Mouse (Mus musculus) CH12.LX (cell line): ENCODE measurements around the gene Gpr84. TPM values are rescaled to one million over a fixed set of nuclear protein-coding genes. Genes with fewer than 3 reads are reported as not detected.

ENCODE experiments used
- DNase-seq: peaks from one replicate; pipeline ENCODE4 v3.0.0-alpha.2; 2013; ENCODE audit errors: extremely low read depth
- H3K27ac ChIP-seq: 2 replicates; pipeline ENCODE4 v1.5.1; 2012; ENCODE audit warnings: low read depth, mild to moderate bottlenecking, control low read depth, moderate library complexity; ENCODE audit not compliant: insufficient read depth
- H3K27me3 ChIP-seq: replicated peaks from 2 replicates; pipeline ENCODE3; 2012; ENCODE audit warnings: inconsistent platforms
- H3K36me3 ChIP-seq, 2 experiments: replicated peaks in 1 of 2; 2 replicates each; pipeline versions ENCODE3 to v1.6.1; 2012; ENCODE audit warnings: inconsistent platforms in 1 of 2, low read length in 1 of 2, mild to moderate bottlenecking in 1 of 2, mixed read lengths in 1 of 2, moderate library complexity in 1 of 2; ENCODE audit not compliant: control insufficient read depth in 1 of 2, insufficient read depth in 1 of 2
- H3K4me1 ChIP-seq, 2 experiments: 2 replicates each; pipeline ENCODE4 v1.6.1; 2012; ENCODE audit warnings: inconsistent platforms in 1 of 2, moderate library complexity in 1 of 2; ENCODE audit not compliant: insufficient read depth in 2 of 2, control insufficient read depth in 1 of 2
- H3K4me2 ChIP-seq: 2 replicates; pipeline ENCODE4 v1.6.1; 2012; ENCODE audit warnings: low read depth, mild to moderate bottlenecking, control low read depth; ENCODE audit not compliant: poor library complexity, insufficient read depth, severe bottlenecking
- H3K4me3 ChIP-seq, 3 experiments: fragments of 150-350 bp in 1 of 3; sonication (generic) in 1 of 3; replicated peaks in 1 of 3; 2 replicates each; pipeline versions ENCODE3 to v1.5.1; 2011 to 2012; ENCODE audit warnings: low read depth in 2 of 3, low read length in 2 of 3, mild to moderate bottlenecking in 2 of 3, moderate library complexity in 2 of 3, control low read depth in 1 of 3, improper control_type of control experiment in 1 of 3, inconsistent platforms in 1 of 3, mixed read lengths in 1 of 3; ENCODE audit not compliant: poor library complexity in 1 of 3
- H3K79me2 ChIP-seq: replicated peaks from 2 replicates; pipeline ENCODE4 v1.6.1; 2012; ENCODE audit warnings: mild to moderate bottlenecking, moderate library complexity; ENCODE audit not compliant: control insufficient read depth, poor library complexity, insufficient read depth, severe bottlenecking; ENCODE audit errors: extremely low read depth
- H3K9ac ChIP-seq: 2 replicates; pipeline ENCODE4 v1.6.1; 2012; ENCODE audit warnings: low read depth, mild to moderate bottlenecking, control low read depth, moderate library complexity; ENCODE audit not compliant: insufficient read depth
- H3K9me3 ChIP-seq: replicated peaks from 2 replicates; pipeline ENCODE3; 2012; ENCODE audit warnings: low read length, inconsistent platforms, mixed read lengths
- CHD1 ChIP-seq: IDR thresholded peaks from 2 replicates; pipeline ENCODE4 v1.6.1; 2012; ENCODE audit warnings: low read depth, low read length, improper control_type of control experiment, inconsistent platforms
- CHD2 ChIP-seq: IDR thresholded peaks from 2 replicates; pipeline ENCODE4 v1.6.1; 2011; ENCODE audit warnings: low read length, improper control_type of control experiment
- CTCF ChIP-seq, 2 experiments: IDR thresholded peaks in 1 of 2; conservative IDR thresholded peaks in 1 of 2; 2 replicates each; pipeline ENCODE4 v1.5.1; 2011 to 2012; ENCODE audit warnings: low read depth in 2 of 2, low read length in 2 of 2, improper control_type of control experiment in 1 of 2, inconsistent platforms in 1 of 2, mild to moderate bottlenecking in 1 of 2, moderate library complexity in 1 of 2
- ETS1 ChIP-seq: conservative IDR thresholded peaks from 2 replicates; pipeline ENCODE4 v1.6.1; 2012; ENCODE audit warnings: low read depth, mild to moderate bottlenecking, inconsistent platforms, low read length, improper control_type of control experiment, moderate library complexity
- IRF4 ChIP-seq: IDR thresholded peaks from 2 replicates; pipeline ENCODE4 v1.6.1; 2014; ENCODE audit warnings: low read depth, mild to moderate bottlenecking, inconsistent platforms, low read length, improper control_type of control experiment
- JUND ChIP-seq: conservative IDR thresholded peaks from 2 replicates; pipeline ENCODE4 v1.6.1; 2011; ENCODE audit warnings: low read depth, low read length, improper control_type of control experiment
- MAZ ChIP-seq: IDR thresholded peaks from 2 replicates; pipeline ENCODE4 v1.6.1; 2012; ENCODE audit warnings: low read depth, mild to moderate bottlenecking, inconsistent platforms, low read length, improper control_type of control experiment, moderate library complexity
- MYC ChIP-seq: IDR thresholded peaks from 2 replicates; pipeline ENCODE4 v1.6.1; 2011; ENCODE audit warnings: low read depth, mild to moderate bottlenecking, improper control_type of control experiment, low read length
- NRF1 ChIP-seq: IDR thresholded peaks from 2 replicates; pipeline ENCODE4 v1.6.1; 2014; ENCODE audit warnings: low read depth, mild to moderate bottlenecking, inconsistent platforms, low read length, improper control_type of control experiment, moderate library complexity
- POLR2A ChIP-seq: IDR thresholded peaks from 2 replicates; pipeline ENCODE4 v1.6.1; 2011; ENCODE audit warnings: low read depth, mild to moderate bottlenecking, improper control_type of control experiment, low read length
- POLR2AphosphoS2 ChIP-seq: IDR thresholded peaks from 2 replicates; pipeline ENCODE4 v1.6.1; 2011; ENCODE audit warnings: low read depth, low read length, improper control_type of control experiment
- RAD21 ChIP-seq: IDR thresholded peaks from 2 replicates; pipeline ENCODE4 v1.6.1; 2011; ENCODE audit warnings: low read depth, mild to moderate bottlenecking, low read length, improper control_type of control experiment, moderate library complexity
- SMC3 ChIP-seq: IDR thresholded peaks from 2 replicates; pipeline ENCODE4 v1.6.1; 2011; ENCODE audit warnings: low read depth, low read length, improper control_type of control experiment
- TBP ChIP-seq: conservative IDR thresholded peaks from 2 replicates; pipeline ENCODE4 v1.6.1; 2011; ENCODE audit warnings: low read depth, low read length, improper control_type of control experiment
- UBTF ChIP-seq: IDR thresholded peaks from 2 replicates; pipeline ENCODE4 v1.6.1; 2012; ENCODE audit warnings: low read depth, mild to moderate bottlenecking, inconsistent platforms, low read length, improper control_type of control experiment, moderate library complexity
- ZMIZ1 ChIP-seq: IDR thresholded peaks from 2 replicates; pipeline ENCODE4 v1.6.1; 2012; ENCODE audit warnings: low read depth, mild to moderate bottlenecking, inconsistent platforms, low read length, improper control_type of control experiment
- ZNF384 ChIP-seq: IDR thresholded peaks from 2 replicates; pipeline ENCODE4 v1.6.1; 2012; ENCODE audit warnings: low read depth, low read length, improper control_type of control experiment, inconsistent platforms
- dilution Hi-C: fragments of 300-500 bp; cut with MboI; formaldehyde crosslinking; loops from 2 replicates; pipeline ENCODE4 v1.14.3; 2020; ENCODE audit warnings: low sequenced_read_pairs; ENCODE audit not compliant: extremely low pct_unique_long_range_greater_than_20kb, extremely low pct_ligation_motif_present
- in situ Hi-C: fragments of 300-500 bp; cut with MboI; formaldehyde crosslinking; loops from 3 replicates; pipeline ENCODE4 v1.14.3; 2019; ENCODE audit warnings: low sequenced_read_pairs, low pct_ligation_motif_present, low pct_unique_long_range_greater_than_20kb, mixed read lengths
- polyA plus RNA-seq: library from polyadenylated mRNA; unstranded; fragments of >175 nt; gene quantifications from 2 replicates; pipeline ENCODE4 v1.2.1, GENCODE M21; 2012; ENCODE audit warnings: low read depth; ENCODE audit not compliant: insufficient read length
- total RNA-seq, 2 experiments: library from RNA; depleted of rRNA; stranded (reverse); fragments of 300-350 nt in 1 of 2; fragments of >200 nt in 1 of 2; gene quantifications; 2 replicates each; pipeline ENCODE4 v1.2.3; 2012 to 2014

Gene Gpr84
- total and polyA plus RNA-seq, 3 experiments = 0.42 to 1.4 (median 0.66) TPM

DNA sequence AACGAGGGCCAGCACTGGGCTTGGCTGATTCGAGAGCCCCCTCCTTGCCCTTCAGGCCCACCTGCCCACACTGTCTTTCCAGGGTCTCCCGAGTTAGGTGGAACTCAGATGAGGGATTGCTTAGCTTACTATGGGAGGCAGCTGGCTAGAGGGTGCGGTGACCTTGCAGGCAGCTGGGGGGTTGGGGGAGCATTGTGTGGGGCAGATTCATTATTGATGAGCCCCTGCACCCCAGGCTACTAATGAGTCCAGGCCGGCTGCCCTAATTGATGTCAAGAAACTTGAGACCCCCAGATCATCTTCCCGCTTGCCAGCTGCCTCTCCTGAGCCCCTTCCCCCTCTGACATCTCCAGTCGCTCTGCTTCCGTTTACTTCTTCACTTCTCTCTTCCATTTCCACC lies 31.1 kb upstream of the Gpr84 start:
- H3K9ac ChIP-seq = no peak overlapping the region
- in situ Hi-C loops (no loop called here), dilution Hi-C loops (no loop called here)
- no peak overlapping the region for H3K27ac ChIP-seq
- H3K27me3 ChIP-seq = peaks cover 8% of the 10 kb centered on the region
- peaks cover 11 to 41% of the 10 kb centered on the region in 2 experiments; a peak in 3 of 4 replicates for H3K4me1 ChIP-seq
- peaks cover 0 to 5% of the 10 kb centered on the region in 2 experiments for H3K36me3 ChIP-seq
- H3K79me2 ChIP-seq = no peaks in the 10 kb centered on the region
- H3K4me3 ChIP-seq = no peak overlapping the region
- no peaks in the 10 kb centered on the region for H3K9me3 ChIP-seq
- DNase-seq = no peak
- TF ChIP-seq RAD21 (no peak), TBP (no peak), POLR2A (no peak), POLR2AphosphoS2 (no peak), JUND (no peak), NRF1 (no peak), ZMIZ1 (no peak), ETS1 (no peak), MYC (no peak)
- TF ChIP-seq, all 38 proteins: peak for 0
- no peak overlapping the region for H3K4me2 ChIP-seq

DNA sequence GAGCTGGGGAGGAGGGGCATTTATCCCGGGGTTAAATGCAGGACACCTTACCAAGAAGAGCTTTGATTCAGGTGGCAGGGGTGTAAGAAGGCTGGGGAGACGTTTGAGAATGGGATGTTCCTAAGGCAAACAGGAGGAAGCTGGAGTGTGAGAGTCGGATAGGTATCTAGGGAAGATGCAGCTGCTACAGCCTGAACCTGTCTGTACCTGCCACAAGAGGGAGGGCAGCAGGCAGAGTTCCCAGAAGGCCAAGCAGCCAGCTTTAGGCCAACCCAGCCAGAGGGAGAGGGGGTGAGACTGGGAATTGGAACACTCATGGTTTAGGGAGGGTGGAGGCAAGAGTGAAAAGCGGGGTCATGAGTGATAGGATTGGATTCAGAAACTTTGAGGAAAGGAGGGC lies 30.4 kb upstream of the Gpr84 start:
- no peak for DNase-seq
- Histone ChIP-seq H3K9me3 (no peaks in the 10 kb centered on the region), H3K4me1 (peaks cover 11 to 47% of the 10 kb centered on the region in 2 experiments; a peak in 3 of 4 replicates), H3K4me2 (0 out of 2 replicates have a peak overlapping the region, but pooled peaks have one; percentile 84)
- in situ Hi-C loops = no loop called here
- TF ChIP-seq ZNF384 (no peak), RAD21 (no peak), CTCF (conservative IDR thresholded peaks at IDR 0.05 in 1 of 2, IDR thresholded peaks at IDR 0.05 in 1 of 2; ENCODE audit: low read depth in 2 of 2, low read length in 2 of 2) (peak in 1 of 2 experiments; percentile 40; a peak in 2 of 4 replicates), CHD1 (no peak), CHD2 (no peak), NRF1 (no peak), SMC3 (no peak)
- TF ChIP-seq, all 38 proteins: peak for 1
- dilution Hi-C loops = no loop called here
- Histone ChIP-seq H3K27ac (no peak overlapping the region), H3K4me3 (no peak overlapping the region), H3K27me3 (peaks cover 8% of the 10 kb centered on the region), H3K36me3 (peaks cover 0 to 3% of the 10 kb centered on the region in 2 experiments), H3K79me2 (no peaks in the 10 kb centered on the region), H3K9ac (no peak overlapping the region)

DNA sequence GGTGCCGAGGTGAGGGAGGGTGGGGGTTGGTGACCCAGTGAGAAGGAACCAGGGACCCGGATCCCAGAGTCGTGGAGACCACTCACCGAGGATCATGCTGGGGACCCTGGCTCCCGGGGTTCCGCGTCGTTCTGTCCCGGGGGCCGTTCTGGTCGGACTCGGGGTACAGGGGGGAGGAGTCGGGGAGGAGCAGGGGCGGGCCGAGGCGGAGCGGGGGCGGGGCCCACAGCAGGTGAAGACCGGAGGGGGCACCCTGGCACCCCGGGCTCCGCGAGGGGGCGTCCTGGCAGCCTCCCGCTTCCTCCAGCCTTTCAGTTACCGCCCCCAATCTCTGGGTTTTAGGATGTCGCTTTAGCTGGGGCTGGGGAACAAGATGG lies 29.5 kb upstream of the Gpr84 start, which contains the start of gene Zfp385a:
Gene Zfp385a, minus strand, starts transcription at position 133 of the 377 bp plus-strand sequence.
- no peak for DNase-seq
- no peak within 1 kb of the TSS for H3K27ac ChIP-seq
- H3K4me2 ChIP-seq = peak within 1 kb of the TSS; percentile 84
- no peaks in the 10 kb centered on the region for H3K79me2 ChIP-seq
- peak within 1 kb of the TSS; percentile 19; the same call in 1 of the 2 replicates for H3K9ac ChIP-seq
- H3K36me3 ChIP-seq = peaks cover 0 to 2% of the 10 kb centered on the region in 2 experiments
- H3K9me3 ChIP-seq = no peaks in the 10 kb centered on the region
- H3K4me1 ChIP-seq = peaks cover 13 to 55% of the 10 kb centered on the region in 2 experiments; a peak in 3 of 4 replicates
- dilution Hi-C loops = no loop called here
- in situ Hi-C loops = no loop called here
- TF ChIP-seq IRF4 (0 out of 2 replicates have a peak, but pooled peaks have one; percentile 6), POLR2AphosphoS2 (no peak), UBTF (no peak), CTCF (conservative IDR thresholded peaks at IDR 0.05 in 1 of 2, IDR thresholded peaks at IDR 0.05 in 1 of 2; ENCODE audit: low read depth in 2 of 2, low read length in 2 of 2) (peak in 1 of 2 experiments; percentile 45; a peak in 2 of 4 replicates), MAZ (0 out of 2 replicates have a peak, but pooled peaks have one; percentile 57)
- H3K27me3 ChIP-seq = peaks cover 8% of the 10 kb centered on the region
- peak within 1 kb of the TSS; percentile 55 to 72 (median 56) for H3K4me3 ChIP-seq
